Mouse (Mus musculus): ENCODE results near the gene Thoc6. TPM values are rescaled to one million over a fixed set of nuclear protein-coding genes. Genes with fewer than 3 reads are reported as not detected.

Thoc6 gene
- total RNA-seq (2018; cell fraction: chromatin; rRNA removed): 10 to 100 TPM in 22 of 26 experiments, 1 to 10 TPM in 4; 6.1 to 20.8 (median 12.7) TPM
- total RNA-seq (2018; cell fraction: cytosol; rRNA removed): 10 to 100 TPM; 11.4 to 17.3 (median 13.7) TPM
- total RNA-seq (2018; cell fraction: nucleus; rRNA removed): 10 to 100 TPM in 22 of 26 experiments, 1 to 10 TPM in 4; 7.4 to 19.6 (median 11.9) TPM
- polyA plus RNA-seq (2018): 11.0 to 17.8 TPM (median 16.3 TPM) in 3 replicates

DNA sequence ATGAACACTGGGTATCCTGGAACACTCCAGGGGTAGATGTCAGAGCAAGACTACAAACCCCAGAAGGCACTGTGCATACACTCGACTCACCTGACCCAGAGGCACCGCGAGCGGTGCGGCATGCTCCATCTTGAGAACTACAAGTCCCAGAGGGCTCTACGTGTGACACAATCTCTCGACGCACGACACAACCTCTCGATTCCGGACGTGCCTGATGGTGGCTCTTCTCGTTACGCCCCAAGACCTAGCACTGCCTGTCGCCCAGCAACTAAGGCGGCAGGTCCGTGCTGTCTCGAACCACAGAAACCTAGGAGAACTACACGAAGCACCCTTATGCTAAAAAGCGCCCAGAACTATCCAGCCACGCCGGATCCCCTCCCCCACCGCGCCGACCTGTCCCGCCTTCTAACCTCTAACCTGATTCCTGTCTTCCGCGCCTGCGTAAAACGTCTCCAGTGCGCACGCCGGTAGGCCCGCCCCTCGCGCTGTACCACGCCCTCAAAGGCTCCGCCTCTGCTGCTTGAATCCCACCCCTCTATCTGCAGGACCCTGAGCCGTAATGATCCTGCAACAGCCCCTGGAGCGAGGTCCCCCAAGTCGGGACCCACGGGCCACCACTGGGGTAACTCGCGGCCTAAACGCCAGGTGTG, at the start of gene Thoc6, which contains the start of gene Hcfc1r1:
Gene Thoc6 (minus strand): TSS at position 459 of the 650 bp plus-strand sequence.
Gene Hcfc1r1 (plus strand): TSS at position 173 of the 650 bp plus-strand sequence.
- Histone ChIP-seq H3K79me2 (ENCODE audit: inconsistent target) (peaks cover 18% of the 10 kb centered on the region; the same call in 1 of the 2 replicates), H3K27ac (peak within 1 kb of the TSS; percentile 81), H3K4me3 (ENCODE audit: inconsistent target) (peak within 1 kb of the TSS; percentile 82), H3K36me3 (ENCODE audit: inconsistent target) (peaks cover 14% of the 10 kb centered on the region)
- WGBS (ENCODE audit: missing documents): under 1% methylated on average over 43 of the region's 45 CpGs

GRCm38 (mm10) chr17:23722376-23723125, 48.9 kb upstream of the Thoc6 start, which contains the start of gene 1520401A03Rik:
1520401A03Rik (minus strand) TSS chr17:23722783.
- 90% methylated on average over 7 of the region's 7 CpGs for WGBS (ENCODE audit: missing documents)
- Histone ChIP-seq H3K27ac (no peak within 1 kb of the TSS), H3K79me2 (ENCODE audit: inconsistent target) (peaks cover 7% of the 10 kb centered on the region), H3K36me3 (ENCODE audit: inconsistent target) (no peaks in the 10 kb centered on the region), H3K4me3 (ENCODE audit: inconsistent target) (no peak within 1 kb of the TSS)

DNA sequence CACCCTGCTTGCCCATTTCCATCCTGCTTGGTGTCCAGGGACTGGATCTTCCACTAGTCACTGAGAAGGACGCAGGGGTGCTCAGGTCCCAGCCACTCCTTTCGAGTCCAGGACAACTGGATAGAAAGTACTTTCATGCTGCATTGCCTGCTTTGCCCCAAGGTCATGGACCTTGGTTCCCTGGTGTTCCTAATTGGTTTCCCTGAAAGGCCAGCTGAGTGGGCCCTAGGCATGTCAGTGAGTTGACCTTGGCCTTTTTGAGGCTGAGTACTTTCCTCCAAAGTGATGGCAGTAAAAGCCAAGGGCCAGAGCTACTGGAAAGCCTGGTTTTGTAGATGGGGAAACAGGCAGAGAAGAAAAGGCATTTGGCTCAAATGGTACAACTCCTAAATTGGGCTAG, 48.2 kb upstream of the Thoc6 start:
- Histone ChIP-seq H3K36me3 (ENCODE audit: inconsistent target) (no peaks in the 10 kb centered on the region), H3K27ac (no peak overlapping the region), H3K79me2 (ENCODE audit: inconsistent target) (peaks cover under 1% of the 10 kb centered on the region; the same call in 1 of the 2 replicates), H3K4me3 (ENCODE audit: inconsistent target) (no peak overlapping the region)
- WGBS (ENCODE audit: missing documents): 100% methylated on average over 2 of the region's 2 CpGs

DNA sequence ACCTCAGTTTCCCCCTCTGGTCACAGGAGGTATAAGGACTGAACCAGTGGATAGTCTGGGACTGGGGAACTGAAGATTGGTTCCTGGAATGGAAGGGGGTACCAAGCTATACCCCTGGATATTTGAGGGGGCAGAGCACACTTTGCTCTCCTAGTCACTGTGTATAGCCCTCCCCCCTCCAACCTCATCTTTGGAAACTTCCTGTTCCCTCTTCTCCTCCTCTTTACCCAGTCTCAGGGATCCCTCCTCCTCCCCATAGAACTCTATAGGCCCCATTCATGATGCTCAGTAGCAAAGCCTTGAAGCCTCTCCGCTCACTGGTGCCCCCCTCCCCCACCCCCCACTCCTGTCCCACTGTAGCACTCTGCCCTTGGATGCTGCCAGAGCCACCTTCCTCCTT, 45.8 kb upstream of the Thoc6 start:
- H3K4me3 ChIP-seq (ENCODE audit: inconsistent target): no peak overlapping the region
- H3K27ac ChIP-seq: no peak overlapping the region
- H3K36me3 ChIP-seq (ENCODE audit: inconsistent target): no peaks in the 10 kb centered on the region
- no peaks in the 10 kb centered on the region for H3K79me2 ChIP-seq (ENCODE audit: inconsistent target)
- WGBS (ENCODE audit: missing documents): 33% methylated on average over 1 of the region's 1 CpGs

DNA sequence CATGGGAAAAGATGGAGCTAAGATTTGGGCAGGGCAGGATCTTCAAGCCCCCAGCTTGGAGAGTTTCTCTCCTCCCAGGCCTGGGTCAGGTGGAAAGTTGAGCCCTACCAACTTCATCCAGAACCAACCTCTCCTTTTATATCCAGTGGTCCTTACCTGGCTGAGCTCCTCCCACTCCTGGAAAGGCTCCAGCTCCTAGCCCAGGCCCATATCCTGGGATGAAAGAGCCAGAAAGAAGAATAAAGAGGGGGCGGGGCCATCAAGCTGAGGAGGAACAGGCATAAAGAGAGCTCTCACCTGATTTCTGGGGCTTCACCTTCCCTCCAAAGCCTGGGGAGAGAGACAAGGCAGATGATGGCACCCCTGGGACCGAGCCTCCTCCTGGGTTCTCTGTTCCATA, 43.3 kb upstream of the Thoc6 start:
- no peaks in the 10 kb centered on the region for H3K79me2 ChIP-seq (ENCODE audit: inconsistent target)
- no peak overlapping the region for H3K4me3 ChIP-seq (ENCODE audit: inconsistent target)
- H3K36me3 ChIP-seq (ENCODE audit: inconsistent target): no peaks in the 10 kb centered on the region
- no peak overlapping the region for H3K27ac ChIP-seq
- 100% methylated on average over 2 of the region's 2 CpGs for WGBS (ENCODE audit: missing documents)

DNA sequence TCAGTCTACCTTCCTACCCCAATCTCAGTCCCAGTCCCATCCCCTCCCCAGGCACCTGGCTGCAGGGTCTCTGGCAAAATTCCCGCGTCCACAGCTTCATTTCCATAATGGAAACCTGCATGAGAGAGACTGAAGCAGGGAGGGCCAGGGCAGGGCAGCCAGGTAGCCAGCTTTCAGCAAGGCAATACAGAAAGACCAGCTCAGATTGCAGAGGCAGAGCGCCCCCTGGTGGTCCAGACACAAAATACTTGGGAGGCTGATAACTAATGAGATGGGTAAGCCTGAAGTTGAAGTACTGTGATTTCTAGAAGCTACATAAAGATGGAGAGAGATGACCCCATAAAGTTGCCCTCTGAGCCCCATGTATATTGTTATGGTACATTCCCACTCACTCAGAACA, 32.5 kb upstream of the Thoc6 start:
- Histone ChIP-seq H3K4me3 (ENCODE audit: inconsistent target) (no peak overlapping the region), H3K36me3 (ENCODE audit: inconsistent target) (no peaks in the 10 kb centered on the region), H3K79me2 (ENCODE audit: inconsistent target) (no peaks in the 10 kb centered on the region), H3K27ac (no peak overlapping the region)
- WGBS (ENCODE audit: missing documents): 6% methylated on average over 3 of the region's 3 CpGs

DNA sequence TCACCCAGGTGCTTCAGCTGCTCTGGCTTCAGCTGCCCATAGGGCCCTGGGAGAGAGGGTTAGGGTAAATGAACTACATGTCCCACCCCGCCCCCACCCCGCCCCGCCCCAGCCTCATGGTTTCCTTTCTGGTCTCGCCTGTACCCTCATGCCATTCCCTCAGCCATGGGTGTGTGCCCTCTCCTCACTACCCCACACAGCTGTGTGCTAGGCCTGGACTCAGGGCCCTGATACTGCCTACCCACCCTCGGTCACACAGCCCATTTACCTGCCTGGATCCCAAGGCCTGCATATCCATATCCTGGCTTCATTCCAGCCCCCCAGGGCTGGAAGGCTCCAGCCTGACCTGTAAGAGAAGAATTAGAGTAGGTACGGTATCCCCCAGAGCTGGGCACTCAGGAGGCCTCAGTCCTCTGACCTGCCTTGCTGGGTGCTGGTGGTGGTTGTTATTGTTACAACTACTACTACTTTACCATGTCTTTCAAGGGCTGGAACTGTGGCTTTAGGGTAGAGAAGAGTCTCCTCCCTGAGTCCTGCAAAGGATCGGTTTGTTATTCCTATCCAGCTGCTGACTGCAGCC, 31.9 kb upstream of the Thoc6 start:
- WGBS (ENCODE audit: missing documents): 83% methylated on average over 5 of the region's 7 CpGs
- Histone ChIP-seq H3K4me3 (ENCODE audit: inconsistent target) (no peak overlapping the region), H3K27ac (no peak overlapping the region), H3K79me2 (ENCODE audit: inconsistent target) (no peaks in the 10 kb centered on the region), H3K36me3 (ENCODE audit: inconsistent target) (no peaks in the 10 kb centered on the region)

GRCm38 (mm10) chr17:23704741-23705140, 31.1 kb upstream of the Thoc6 start:
- 87% methylated on average over 7 of the region's 7 CpGs for whole genome bisulfite sequencing (ENCODE audit: missing documents)
- no peak overlapping the region for H3K4me3 ChIP-seq (ENCODE audit: inconsistent target)
- H3K79me2 ChIP-seq (ENCODE audit: inconsistent target): no peaks in the 10 kb centered on the region
- H3K36me3 ChIP-seq (ENCODE audit: inconsistent target): no peaks in the 10 kb centered on the region
- H3K27ac ChIP-seq: no peak overlapping the region

GRCm38 (mm10) chr17:23703301-23703700, 29.6 kb upstream of the Thoc6 start:
- 90% methylated on average over 9 of the region's 9 CpGs for WGBS (ENCODE audit: missing documents)
- no peaks in the 10 kb centered on the region for H3K79me2 ChIP-seq (ENCODE audit: inconsistent target)
- H3K36me3 ChIP-seq (ENCODE audit: inconsistent target): no peaks in the 10 kb centered on the region
- H3K27ac ChIP-seq: no peak overlapping the region
- no peak overlapping the region for H3K4me3 ChIP-seq (ENCODE audit: inconsistent target)

DNA sequence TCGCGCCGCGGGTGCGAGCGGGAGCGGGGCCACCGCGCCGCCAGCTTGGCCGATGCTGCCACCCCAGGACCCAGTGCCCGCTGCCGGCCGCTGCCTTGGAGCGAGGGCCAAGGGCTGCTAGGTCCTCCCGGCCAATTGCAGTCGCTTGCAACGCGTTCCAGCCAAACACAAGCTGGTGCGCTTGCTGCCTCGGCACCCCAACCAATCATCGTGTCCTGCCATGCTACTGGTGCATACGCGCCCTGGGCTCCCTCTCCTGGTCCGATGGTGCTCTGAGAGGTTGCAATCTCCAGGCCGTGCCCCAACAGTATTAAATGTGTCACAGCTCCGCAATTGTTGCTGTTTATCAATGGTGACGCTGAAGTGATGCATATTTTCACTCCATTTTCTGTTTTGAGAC, 26.4 kb upstream of the Thoc6 start:
- no peaks in the 10 kb centered on the region for H3K79me2 ChIP-seq (ENCODE audit: inconsistent target)
- no peak overlapping the region for H3K4me3 ChIP-seq (ENCODE audit: inconsistent target)
- H3K27ac ChIP-seq: no peak overlapping the region
- under 1% methylated on average over 28 of the region's 28 CpGs for WGBS (ENCODE audit: missing documents)
- H3K36me3 ChIP-seq (ENCODE audit: inconsistent target): no peaks in the 10 kb centered on the region

DNA sequence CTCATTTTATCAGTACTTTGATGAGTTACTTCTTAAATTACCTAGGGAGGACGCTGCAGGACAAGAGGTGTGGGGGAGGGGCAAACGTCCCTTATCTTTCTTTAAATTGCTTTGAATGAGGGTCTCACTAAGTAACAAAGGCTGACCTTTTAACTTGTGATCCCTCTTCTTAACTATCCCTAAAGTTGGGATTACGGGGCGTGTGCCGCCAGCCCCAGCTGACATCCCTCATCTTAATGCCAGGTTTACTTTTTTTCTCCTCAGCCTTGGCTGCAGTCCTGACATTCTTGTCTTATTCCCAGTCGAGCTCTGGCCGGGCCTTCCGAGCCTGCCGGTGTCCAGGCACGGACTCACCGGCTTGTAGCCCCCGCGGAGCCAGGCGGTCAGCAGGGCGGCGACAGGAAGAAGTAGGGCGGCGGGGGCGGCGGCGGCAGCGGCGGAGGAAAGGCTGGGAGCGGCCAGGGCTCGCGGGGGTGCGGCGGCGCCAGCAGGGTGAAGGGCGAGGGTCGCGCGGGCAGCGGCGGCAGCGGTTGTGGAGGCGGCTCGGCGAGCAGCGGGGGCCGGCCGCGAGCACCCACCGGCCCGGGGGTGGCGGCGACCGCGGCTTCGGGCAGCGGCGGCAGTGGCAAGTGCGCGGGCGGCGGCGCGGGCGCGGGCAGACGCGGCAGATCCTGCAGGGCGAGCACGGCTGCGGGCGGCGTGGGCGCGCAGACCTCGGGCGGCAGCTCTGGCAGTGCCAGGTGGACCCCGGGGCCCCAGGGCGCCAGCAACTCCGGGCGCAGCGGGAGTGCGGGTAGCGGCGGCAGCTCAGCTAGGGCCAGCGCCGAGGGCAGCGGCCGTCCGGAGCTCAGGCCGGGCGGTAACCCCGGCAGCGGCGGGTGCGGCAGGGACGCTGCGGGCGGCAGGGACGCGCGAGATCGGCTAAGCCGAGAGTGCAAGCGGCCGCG, 25.7 kb upstream of the Thoc6 start:
- 4% methylated on average over 97 of the region's 101 CpGs for WGBS (ENCODE audit: missing documents)
- Histone ChIP-seq H3K36me3 (ENCODE audit: inconsistent target) (no peaks in the 10 kb centered on the region), H3K4me3 (ENCODE audit: inconsistent target) (no peak overlapping the region), H3K79me2 (ENCODE audit: inconsistent target) (no peaks in the 10 kb centered on the region), H3K27ac (no peak overlapping the region)

GRCm38 (mm10) chr17:23695801-23696200, 22.1 kb upstream of the Thoc6 start:
- 78% methylated on average over 2 of the region's 3 CpGs for WGBS (ENCODE audit: missing documents)
- H3K79me2 ChIP-seq (ENCODE audit: inconsistent target): no peaks in the 10 kb centered on the region
- H3K36me3 ChIP-seq (ENCODE audit: inconsistent target): no peaks in the 10 kb centered on the region
- H3K27ac ChIP-seq: no peak overlapping the region
- no peak overlapping the region for H3K4me3 ChIP-seq (ENCODE audit: inconsistent target)

GRCm38 (mm10) chr17:23694491-23694890, 20.8 kb upstream of the Thoc6 start:
- 94% methylated on average over 1 of the region's 1 CpGs for WGBS (ENCODE audit: missing documents)
- Histone ChIP-seq H3K36me3 (ENCODE audit: inconsistent target) (no peaks in the 10 kb centered on the region), H3K4me3 (ENCODE audit: inconsistent target) (no peak overlapping the region), H3K79me2 (ENCODE audit: inconsistent target) (no peaks in the 10 kb centered on the region), H3K27ac (no peak overlapping the region)
